Mouse (Mus musculus): ENCODE measurements around the gene Rgl1.

GRCm38 (mm10) chr1:152766804-152767748 lies 925 bp upstream of the Rgl1 start:
- no peak for TF ChIP-seq EP300 (optimal IDR thresholded peaks at IDR 0.05)
- no peak for TF ChIP-seq CTCF (IDR thresholded peaks at IDR 0.05; ENCODE audit: low read depth)

Measured in stomach, postnatal 0 days (tissue).